Mouse (Mus musculus): Measurements from ENCODE around the gene Sept12. TPM values are rescaled to one million over a fixed set of nuclear protein-coding genes. Genes with fewer than 3 reads are reported as not detected.

Sept12 gene
- polyA plus RNA-seq, 1 experiment from 2014 or later = not detected

- no peaks in the 10 kb centered on the region for H3K9me3 ChIP-seq (replicated peaks; ENCODE audit: control insufficient read depth, low read length, poor library complexity, severe bottlenecking)
- H3K27me3 ChIP-seq (ENCODE audit: control insufficient read depth, insufficient read depth, low read depth, low read length) = no peaks in the 10 kb centered on the region
- H3K4me2 ChIP-seq (ENCODE audit: low read length) = no peak overlapping the region
- no peak for ATAC-seq
- no peak overlapping the region for H3K4me3 ChIP-seq (ENCODE audit: low read depth, low read length)
- no peak overlapping the region for H3K9ac ChIP-seq (ENCODE audit: low read depth, low read length)
- H3K27ac ChIP-seq (ENCODE audit: low read length) = no peak overlapping the region
- WGBS = 92% methylated on average over 8 of the region's 8 CpGs
- peaks cover 9% of the 10 kb centered on the region for H3K36me3 ChIP-seq (ENCODE audit: control insufficient read depth, insufficient read depth, low read length)
- H3K4me1 ChIP-seq (ENCODE audit: control insufficient read depth, insufficient read depth, low read length) = peaks cover 15% of the 10 kb centered on the region; the same call in 1 of the 2 replicates
Measured at GRCm38 (mm10) chr16:4937351-4938190, 60.1 kb downstream of the Sept12 start.

Other genes starting within 250 kb of the Sept12 start
- 117 and 127 TPM in 2 replicates for gene Cdip1, start 207.6 kb downstream of the Sept12 start, polyA plus RNA-seq (2015; fragmentation: Nextera tagmentation; extraction: Ambion mirVana)
- 0.26 and 0.36 TPM in 2 replicates for gene 4930562C15Rik, start 162.4 kb downstream of the Sept12 start, polyA plus RNA-seq (2015; fragmentation: Nextera tagmentation; extraction: Ambion mirVana)
- gene Ubald1, start 117.5 kb downstream of the Sept12 start, polyA plus RNA-seq (2015; fragmentation: Nextera tagmentation; extraction: Ambion mirVana) = 54.9 and 63.3 TPM in 2 replicates
- 118 and 126 TPM in 2 replicates for gene Mgrn1, start 111.6 kb downstream of the Sept12 start, polyA plus RNA-seq (2015; fragmentation: Nextera tagmentation; extraction: Ambion mirVana)
- gene Nudt16l1, start 59.1 kb downstream of the Sept12 start, polyA plus RNA-seq (2015; fragmentation: Nextera tagmentation; extraction: Ambion mirVana) = 117 and 119 TPM in 2 replicates
- 75.1 and 78.8 TPM in 2 replicates for gene Anks3, start 33.6 kb downstream of the Sept12 start, polyA plus RNA-seq (2015; fragmentation: Nextera tagmentation; extraction: Ambion mirVana)
- gene Smim22, start 9.4 kb upstream of the Sept12 start, polyA plus RNA-seq (2015; fragmentation: Nextera tagmentation; extraction: Ambion mirVana) = 0.91 and 1.7 TPM in 2 replicates
- 147 and 164 TPM in 2 replicates for gene Rogdi, start 15.7 kb upstream of the Sept12 start, polyA plus RNA-seq (2015; fragmentation: Nextera tagmentation; extraction: Ambion mirVana)
- gene Glyr1, start 52.0 kb upstream of the Sept12 start, polyA plus RNA-seq (2015; fragmentation: Nextera tagmentation; extraction: Ambion mirVana) = 194 and 204 TPM in 2 replicates
- 11.3 and 12.2 TPM in 2 replicates for gene Ubn1, start 52.2 kb upstream of the Sept12 start, polyA plus RNA-seq (2015; fragmentation: Nextera tagmentation; extraction: Ambion mirVana)
- 0.06 and 0.11 TPM in 2 replicates for gene Ppl, start 134.6 kb upstream of the Sept12 start, polyA plus RNA-seq (2015; fragmentation: Nextera tagmentation; extraction: Ambion mirVana)
- gene Sec14l5, start 149.3 kb upstream of the Sept12 start, polyA plus RNA-seq (2015; fragmentation: Nextera tagmentation; extraction: Ambion mirVana) = 0.40 and 0.80 TPM in 2 replicates
- gene Nagpa, start 206.2 kb upstream of the Sept12 start, polyA plus RNA-seq (2015; fragmentation: Nextera tagmentation; extraction: Ambion mirVana) = 10.4 and 11.4 TPM in 2 replicates
- 15.7 and 16.3 TPM in 2 replicates for gene AU021092, start 224.4 kb upstream of the Sept12 start, polyA plus RNA-seq (2015; fragmentation: Nextera tagmentation; extraction: Ambion mirVana)
- 43.4 TPM in 2 replicates for gene Alg1, start 235.8 kb upstream of the Sept12 start, polyA plus RNA-seq (2015; fragmentation: Nextera tagmentation; extraction: Ambion mirVana)

All from midbrain, embryonic 16.5 days (tissue).